Mouse (Mus musculus) heart, postnatal 25 days (tissue): Measurements from ENCODE around the gene Tecta. TPM values are rescaled to one million over a fixed set of nuclear protein-coding genes. Genes with fewer than 3 reads are reported as not detected.

Source experiments
- DNase-seq: peaks from one replicate; pipeline ENCODE4 v3.0.0; 2022; ENCODE audit warnings: low spot score
- intact Hi-C: fragments of 180-260 bp; cut with DNase I; formaldehyde crosslinking; loops from one replicate; pipeline ENCODE4 v1.15.1; 2025
- total RNA-seq, 2 experiments: library from RNA; stranded (reverse); gene quantifications; 2 replicates each; pipeline ENCODE4 v1.2.3; 2021

Tecta gene
- total RNA-seq = under 1 TPM in 1 of 2 experiments, not detected in 1; 0.05 TPM

- intact Hi-C loops = loop anchor here (10.0 kb wide), 1 partner anchor 385 kb away; no protein-coding TSS in a partner anchor
- DNase-seq = no peak
These were observed at the start of gene Tecta for GRCm38 (mm10) chr9:42399829-42400228. Gene Tecta (minus strand): TSS chr9:42399929.

- intact Hi-C loops = no loop called here
These were observed 49.3 kb upstream of the Tecta start for GRCm38 (mm10) chr9:42449043-42449442.

GRCm38 (mm10) chr9:42442100-42442499 lies 42.4 kb upstream of the Tecta start:
- no peak for DNase-seq
- intact Hi-C loops = no loop called here

More at GRCm38 (mm10) chr9:42449043-42449442, 49.3 kb upstream of the Tecta start:
- no peak for DNase-seq

GRCm38 (mm10) chr9:42441234-42441633 lies 41.5 kb upstream of the Tecta start:
- no peak for DNase-seq
- intact Hi-C loops = no loop called here

GRCm38 (mm10) chr9:42439446-42439845 lies 39.7 kb upstream of the Tecta start:
- no peak for DNase-seq
- intact Hi-C loops = no loop called here

- DNase-seq = no peak
- intact Hi-C loops = no loop called here
These were observed 32.4 kb upstream of the Tecta start for GRCm38 (mm10) chr9:42432155-42432554.

- DNase-seq = no peak
- intact Hi-C loops = no loop called here
These were observed 31.9 kb upstream of the Tecta start for GRCm38 (mm10) chr9:42431606-42432005.

GRCm38 (mm10) chr9:42428060-42428924 lies 28.6 kb upstream of the Tecta start:
- intact Hi-C loops = no loop called here
- no peak for DNase-seq

GRCm38 (mm10) chr9:42426661-42427358 lies 27.1 kb upstream of the Tecta start:
- intact Hi-C loops = no loop called here
- no peak for DNase-seq

GRCm38 (mm10) chr9:42423649-42424048 lies 23.9 kb upstream of the Tecta start:
- intact Hi-C loops = no loop called here
- no peak for DNase-seq

GRCm38 (mm10) chr9:42419687-42420086 lies 20.0 kb upstream of the Tecta start:
- intact Hi-C loops = no loop called here
- DNase-seq = no peak

GRCm38 (mm10) chr9:42418786-42419185 lies 19.1 kb upstream of the Tecta start:
- intact Hi-C loops = no loop called here
- no peak for DNase-seq

- intact Hi-C loops = no loop called here
- no peak for DNase-seq
These were observed 17.7 kb upstream of the Tecta start for GRCm38 (mm10) chr9:42417352-42417952.

GRCm38 (mm10) chr9:42415184-42415583 lies 15.5 kb upstream of the Tecta start:
- DNase-seq = no peak
- intact Hi-C loops = no loop called here

- intact Hi-C loops = no loop called here
- DNase-seq = no peak
These were observed 13.6 kb upstream of the Tecta start for GRCm38 (mm10) chr9:42413345-42413744.

GRCm38 (mm10) chr9:42411296-42411695 lies 11.6 kb upstream of the Tecta start:
- DNase-seq = no peak
- intact Hi-C loops = no loop called here

GRCm38 (mm10) chr9:42405736-42406135 lies 6.0 kb upstream of the Tecta start:
- DNase-seq = no peak
- intact Hi-C loops = no loop called here

GRCm38 (mm10) chr9:42401486-42401885 lies 1.8 kb upstream of the Tecta start:
- no peak for DNase-seq
- intact Hi-C loops = no loop called here

- intact Hi-C loops = loop anchor here (10.0 kb wide), 1 partner anchor 389 kb away; no protein-coding TSS in a partner anchor
- no peak for DNase-seq
These were observed 3.6 kb downstream of the Tecta start for GRCm38 (mm10) chr9:42396141-42396540.

GRCm38 (mm10) chr9:42394903-42395302 lies 4.8 kb downstream of the Tecta start:
- no peak for DNase-seq

More at GRCm38 (mm10) chr9:42394903-42395302, 4.8 kb downstream of the Tecta start:
- intact Hi-C loops = loop anchor here (10.0 kb wide), 1 partner anchor 390 kb away; no protein-coding TSS in a partner anchor
